Mouse (Mus musculus): Measurements from ENCODE around the gene Acvr1.

Gene Acvr1

DNA sequence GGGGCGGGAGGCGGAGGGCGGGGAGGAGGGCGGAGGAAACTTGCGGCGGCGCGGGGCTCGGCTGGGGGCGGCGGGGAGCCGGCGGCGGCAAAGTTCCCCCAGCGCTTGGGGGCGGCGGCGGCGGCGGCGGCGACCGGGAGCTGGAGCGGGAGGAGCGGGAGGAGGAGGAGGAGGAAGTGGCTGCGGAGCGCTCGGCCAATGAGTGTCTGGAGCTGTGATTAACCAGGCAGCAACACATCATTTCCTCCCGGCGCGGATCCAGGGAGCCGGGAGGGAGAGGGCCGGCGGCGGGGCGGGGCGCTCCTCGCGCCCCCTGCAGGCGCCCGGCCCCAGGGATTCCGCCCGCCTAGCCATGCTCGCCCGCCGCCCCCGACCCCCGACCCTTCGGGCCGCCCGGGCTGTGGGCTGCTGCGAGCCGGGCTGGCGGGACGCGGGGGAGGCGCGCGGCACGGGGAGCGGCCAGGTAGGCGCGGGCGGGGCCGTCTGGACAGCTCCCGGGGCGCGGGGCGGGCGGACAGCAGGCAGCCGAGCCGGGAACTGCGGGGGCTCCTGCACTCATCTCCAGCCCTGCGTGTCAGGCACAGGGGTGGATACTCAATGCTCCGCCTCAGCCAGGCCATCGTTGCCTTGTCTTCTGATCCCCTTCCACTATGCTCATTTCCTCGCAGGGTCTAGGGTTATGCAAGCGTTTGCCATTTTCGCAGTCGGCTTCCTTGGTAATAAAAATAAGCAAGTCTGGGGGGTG is at the start of gene Acvr1, which contains the start of gene Upp2:
Gene Acvr1 (minus strand): TSS at position 92 of the 745 bp plus-strand sequence.
Gene Upp2 (plus strand): TSS at position 233 of the 745 bp plus-strand sequence.
- peak; percentile 40 for DNase-seq (ENCODE audit: low read depth)

DNA sequence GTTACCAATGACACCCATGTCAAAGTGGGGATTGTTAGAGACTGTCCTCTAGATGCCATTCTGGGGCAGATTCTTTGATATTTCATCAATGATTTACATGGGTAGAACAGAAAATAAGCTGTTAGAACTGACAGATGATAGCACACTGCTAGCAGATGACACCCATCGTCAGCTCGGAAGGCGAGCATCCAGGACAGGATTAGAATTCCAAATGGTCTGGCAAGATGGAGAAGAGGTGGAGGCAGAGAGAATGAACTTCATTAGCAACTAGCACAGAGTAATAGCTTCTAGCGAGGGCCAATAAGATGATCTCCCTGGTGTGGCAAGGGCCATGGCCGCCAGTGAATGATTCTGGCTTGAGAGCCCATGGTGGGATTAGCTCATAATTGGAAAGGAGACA is 48.8 kb upstream of the Acvr1 start:
- no peak for DNase-seq (ENCODE audit: low read depth)

DNA sequence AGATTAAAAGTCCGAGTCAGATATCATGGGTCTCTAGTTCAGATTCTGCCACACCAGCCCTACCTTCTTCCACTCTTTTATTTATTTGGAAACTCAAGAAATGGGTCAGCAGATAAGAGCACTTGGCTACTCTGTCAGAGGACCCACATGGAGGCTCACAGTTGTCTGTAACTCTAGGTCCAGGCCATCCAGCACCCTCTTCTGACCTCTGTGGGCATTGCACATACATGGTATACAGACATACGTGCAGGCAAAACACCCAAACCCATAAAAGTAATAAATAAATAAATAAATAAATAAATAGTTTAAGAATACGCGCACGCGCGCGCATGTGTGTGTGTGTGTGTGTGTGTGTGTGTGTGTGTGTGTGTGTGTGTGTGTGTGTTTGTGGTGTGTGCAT is 47.9 kb upstream of the Acvr1 start:
- DNase-seq (ENCODE audit: low read depth): no peak

DNA sequence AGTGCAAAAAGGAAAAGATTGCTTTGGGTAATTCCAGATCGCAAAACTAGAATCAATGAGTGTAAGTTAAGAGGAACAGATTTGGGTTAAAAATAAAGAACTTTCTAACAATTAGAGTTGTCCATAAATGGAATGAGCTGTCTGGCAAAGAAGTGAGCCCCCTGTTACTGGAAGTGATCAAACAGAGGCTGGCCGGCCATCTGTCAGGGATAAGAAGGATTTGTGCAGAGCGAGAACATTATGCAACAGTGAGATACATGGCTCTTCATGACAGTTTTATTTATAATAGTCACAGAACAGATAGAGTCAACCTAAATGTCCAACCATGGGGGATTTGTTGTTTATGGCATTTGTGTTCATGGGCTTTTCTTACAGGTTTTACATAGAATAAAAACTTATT is 46.8 kb upstream of the Acvr1 start:
- DNase-seq (ENCODE audit: low read depth): no peak

DNA sequence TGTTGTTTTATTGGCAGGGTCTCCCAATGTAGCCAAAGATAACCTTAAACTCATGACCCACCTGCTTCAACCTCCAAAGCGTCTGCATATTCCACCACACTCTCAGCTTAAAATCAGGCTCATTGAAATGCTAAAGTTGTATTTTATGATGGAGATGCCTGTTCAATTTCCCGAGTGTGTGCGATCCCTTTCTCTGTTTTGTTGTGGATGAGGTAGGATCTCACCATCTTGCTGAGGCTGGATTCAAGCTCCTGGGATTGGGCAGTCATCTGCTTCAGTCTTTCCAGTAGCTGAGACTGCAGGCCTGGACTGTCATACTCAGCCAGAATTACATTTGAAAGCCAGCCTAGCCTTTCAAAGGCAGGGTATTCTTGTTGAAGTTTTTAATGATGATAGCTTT is 37.8 kb upstream of the Acvr1 start:
- no peak for DNase-seq (ENCODE audit: low read depth)

DNA sequence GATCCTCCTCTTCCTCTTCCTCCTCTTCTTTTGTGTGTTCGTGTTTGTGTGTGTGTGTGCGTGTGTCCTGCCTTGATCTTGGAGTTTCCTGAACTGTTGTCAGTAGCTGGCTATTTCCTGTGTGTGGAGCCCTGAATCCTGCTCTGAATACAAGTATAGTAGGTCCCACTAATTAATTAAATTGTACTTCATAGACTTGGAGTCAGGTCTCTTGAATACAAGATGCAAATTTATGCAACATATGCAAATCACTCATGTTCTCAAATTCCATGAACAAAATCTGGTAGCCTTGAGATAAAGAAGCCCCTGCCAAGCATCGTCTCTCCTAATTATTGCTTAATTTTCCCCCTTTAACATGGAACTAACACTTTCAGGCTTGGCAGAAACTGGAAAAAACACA is 36.4 kb upstream of the Acvr1 start:
- no peak for DNase-seq (ENCODE audit: low read depth)

DNA sequence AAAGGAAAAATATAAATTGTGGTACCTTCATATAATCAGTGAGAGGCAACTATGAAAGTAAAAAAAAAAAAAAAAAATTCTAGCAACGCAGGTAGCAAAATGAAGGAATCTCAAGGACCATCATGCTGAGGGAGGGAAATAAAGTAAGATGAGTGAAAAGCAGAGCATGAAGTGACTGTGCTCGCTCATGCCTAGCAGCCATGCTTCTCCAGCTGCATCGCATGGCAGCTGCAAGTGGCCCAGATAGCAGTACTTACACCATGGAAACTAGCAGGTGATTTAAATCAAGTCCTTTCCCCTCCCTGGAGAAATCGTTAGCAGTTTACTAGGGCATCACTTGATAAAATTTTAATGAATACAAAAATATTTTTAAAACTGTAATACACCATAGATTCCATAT is 34.4 kb upstream of the Acvr1 start:
- DNase-seq (ENCODE audit: low read depth): no peak

DNA sequence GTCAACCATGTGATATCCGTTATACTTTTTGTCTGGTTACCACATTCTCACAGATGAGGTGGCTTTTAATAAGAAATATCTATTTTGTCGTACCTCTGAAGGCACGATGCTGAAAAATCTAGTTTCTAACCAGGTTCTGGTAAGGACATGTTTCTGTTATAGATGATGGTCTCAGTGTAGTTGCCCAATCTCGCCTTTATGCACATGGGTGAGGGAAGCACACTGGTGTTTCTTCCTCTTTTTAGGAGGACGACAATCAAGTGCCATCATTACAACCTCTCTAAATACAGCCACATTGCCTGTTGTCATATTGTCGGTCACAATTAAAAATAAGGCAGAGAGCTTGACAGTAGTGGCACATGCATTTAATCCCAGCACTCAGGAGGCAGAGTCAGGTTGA is 32.7 kb upstream of the Acvr1 start:
- no peak for DNase-seq (ENCODE audit: low read depth)

DNA sequence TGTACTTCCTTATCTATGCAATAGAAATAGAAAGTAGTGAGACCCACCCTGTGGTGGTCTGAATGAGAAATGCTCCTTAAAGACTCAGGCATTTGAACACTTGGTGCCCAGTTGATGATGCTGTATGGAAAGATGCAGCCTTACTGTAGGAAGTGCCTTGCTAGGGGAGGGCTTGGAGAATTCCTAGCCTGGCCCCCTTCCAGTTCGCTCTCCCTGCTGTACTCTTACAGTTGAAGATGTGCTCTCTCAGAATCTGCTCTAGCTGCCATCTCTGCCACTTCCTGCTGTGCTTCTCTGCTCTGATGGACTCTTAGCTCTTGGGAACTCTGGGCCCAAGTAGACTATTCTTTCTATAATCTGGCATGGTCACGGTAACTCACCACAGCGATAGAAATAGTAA is 30.6 kb upstream of the Acvr1 start:
- no peak for DNase-seq (ENCODE audit: low read depth)

DNA sequence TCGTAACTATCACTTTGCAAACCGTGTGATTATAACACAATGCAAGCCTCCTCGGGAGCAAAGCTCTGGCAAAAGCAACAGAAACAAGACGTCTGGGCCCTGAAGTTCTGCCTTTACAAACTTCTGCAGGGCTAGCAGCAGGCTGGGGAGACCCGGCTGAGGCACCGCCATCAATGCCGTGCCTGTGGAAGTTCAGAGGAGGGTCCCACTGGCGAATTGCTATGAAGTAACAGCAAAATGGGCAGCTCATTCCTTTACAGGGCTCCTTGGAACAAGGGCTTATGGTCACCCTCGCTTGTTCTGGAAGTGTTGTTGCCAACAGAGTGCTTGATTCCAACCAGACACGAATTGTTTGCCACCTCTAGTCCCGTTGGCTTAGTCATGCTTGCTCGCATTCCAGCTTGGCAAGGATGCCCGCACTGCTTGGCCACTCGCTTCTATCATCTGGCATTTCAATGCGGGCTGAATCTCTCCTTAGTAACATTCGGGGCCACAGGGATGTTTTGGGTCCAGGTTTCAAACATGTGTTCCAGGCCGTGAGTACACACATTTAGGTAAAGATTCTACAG is 29.9 kb upstream of the Acvr1 start:
- no peak for DNase-seq (ENCODE audit: low read depth)

DNA sequence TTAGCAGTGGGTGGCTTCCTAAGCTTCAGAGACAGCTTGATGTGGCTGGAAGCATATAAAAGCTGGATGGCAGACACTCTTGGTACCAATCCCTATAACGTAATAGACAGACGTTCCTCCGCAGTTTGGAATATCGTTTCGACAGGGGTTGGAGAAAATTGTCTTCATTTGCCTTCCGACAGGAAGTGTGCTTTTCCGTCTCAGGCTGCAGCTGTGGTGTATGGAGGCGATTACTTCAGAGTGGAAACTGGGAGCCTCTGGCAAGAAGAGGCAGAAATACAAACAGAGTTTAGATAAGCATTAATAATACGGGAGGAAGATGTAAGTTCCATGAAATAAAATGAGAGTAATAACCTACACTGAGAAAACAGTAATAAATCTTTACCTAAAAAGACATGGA is 28.4 kb upstream of the Acvr1 start:
- DNase-seq (ENCODE audit: low read depth): no peak

DNA sequence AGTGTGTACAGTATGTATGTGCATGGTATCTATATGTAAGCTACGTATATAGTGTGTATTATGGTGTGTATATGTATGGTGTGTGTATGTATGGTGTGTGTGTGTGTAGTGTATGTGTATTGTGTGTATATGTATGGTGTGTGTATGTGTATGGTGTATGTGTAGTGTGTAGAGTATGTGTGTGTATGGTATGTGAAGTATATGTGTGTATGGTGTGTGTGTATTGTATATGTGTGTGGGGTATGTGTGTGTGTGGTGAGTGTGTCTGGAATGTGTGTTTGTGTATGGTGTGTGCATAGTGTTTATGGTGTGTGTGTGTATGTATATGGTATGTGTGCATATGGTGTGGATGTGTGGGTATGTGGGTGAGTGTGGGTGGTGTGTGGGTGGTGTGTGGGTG is 23.1 kb upstream of the Acvr1 start:
- no peak for DNase-seq (ENCODE audit: low read depth)

DNA sequence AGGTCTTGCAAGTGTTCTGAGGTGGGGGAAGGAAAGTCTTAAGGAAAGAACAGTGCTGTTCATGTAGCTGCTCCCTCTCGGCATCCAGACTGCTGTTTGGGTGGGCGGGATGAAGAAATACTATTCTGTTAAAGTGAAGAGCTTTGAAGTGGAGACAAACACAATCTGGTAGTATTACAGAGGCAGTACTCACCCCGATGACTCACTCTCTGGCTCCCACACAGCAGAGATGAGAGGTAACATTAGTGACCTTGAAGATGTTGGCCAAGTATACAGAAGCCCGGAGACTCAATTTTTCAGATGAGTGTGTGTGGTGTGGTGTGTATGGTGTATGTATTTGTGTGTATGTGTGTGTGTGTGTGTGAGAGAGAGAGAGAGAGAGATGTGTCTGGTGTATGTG is 22.7 kb upstream of the Acvr1 start:
- no peak for DNase-seq (ENCODE audit: low read depth)

DNA sequence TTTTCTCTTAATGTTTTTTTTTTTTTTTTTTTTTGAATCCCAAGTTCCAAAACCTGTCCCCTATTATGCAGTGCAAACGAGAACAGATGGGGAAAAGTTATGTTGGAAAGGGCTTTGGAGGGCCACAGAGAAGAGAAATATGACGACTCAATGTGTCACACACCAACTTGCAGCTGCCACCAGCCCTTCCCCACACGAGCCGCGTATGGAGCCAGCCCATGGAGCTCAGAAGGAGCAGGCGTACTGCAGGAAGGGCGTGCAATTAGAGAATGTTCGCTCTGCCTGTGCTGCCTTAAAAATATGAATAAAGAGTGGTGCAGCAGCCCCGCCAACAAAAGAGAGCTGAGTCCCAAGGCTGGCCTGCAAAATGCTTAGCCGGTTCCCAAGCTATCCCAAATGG is 19.4 kb upstream of the Acvr1 start:
- no peak for DNase-seq (ENCODE audit: low read depth)

DNA sequence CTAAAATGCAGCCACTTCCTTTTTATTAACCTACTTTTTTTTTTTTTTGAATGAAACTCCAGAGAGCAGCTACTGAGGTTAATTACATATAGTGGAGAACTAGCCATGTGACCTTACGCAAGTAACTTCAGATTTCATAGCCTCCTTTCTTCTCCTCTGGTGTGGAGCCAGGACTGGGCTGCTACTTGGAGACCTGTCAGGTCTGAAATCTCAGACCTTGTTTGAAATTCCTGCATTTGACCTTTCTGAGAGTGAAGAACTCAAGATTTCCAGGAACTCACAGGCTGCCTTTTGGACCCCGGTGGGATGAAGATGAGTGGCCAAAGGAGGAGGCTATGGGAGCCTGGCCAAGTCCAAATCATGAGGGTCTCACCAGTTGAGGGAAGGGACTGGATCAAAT is 7.2 kb upstream of the Acvr1 start:
- no peak for DNase-seq (ENCODE audit: low read depth)

DNA sequence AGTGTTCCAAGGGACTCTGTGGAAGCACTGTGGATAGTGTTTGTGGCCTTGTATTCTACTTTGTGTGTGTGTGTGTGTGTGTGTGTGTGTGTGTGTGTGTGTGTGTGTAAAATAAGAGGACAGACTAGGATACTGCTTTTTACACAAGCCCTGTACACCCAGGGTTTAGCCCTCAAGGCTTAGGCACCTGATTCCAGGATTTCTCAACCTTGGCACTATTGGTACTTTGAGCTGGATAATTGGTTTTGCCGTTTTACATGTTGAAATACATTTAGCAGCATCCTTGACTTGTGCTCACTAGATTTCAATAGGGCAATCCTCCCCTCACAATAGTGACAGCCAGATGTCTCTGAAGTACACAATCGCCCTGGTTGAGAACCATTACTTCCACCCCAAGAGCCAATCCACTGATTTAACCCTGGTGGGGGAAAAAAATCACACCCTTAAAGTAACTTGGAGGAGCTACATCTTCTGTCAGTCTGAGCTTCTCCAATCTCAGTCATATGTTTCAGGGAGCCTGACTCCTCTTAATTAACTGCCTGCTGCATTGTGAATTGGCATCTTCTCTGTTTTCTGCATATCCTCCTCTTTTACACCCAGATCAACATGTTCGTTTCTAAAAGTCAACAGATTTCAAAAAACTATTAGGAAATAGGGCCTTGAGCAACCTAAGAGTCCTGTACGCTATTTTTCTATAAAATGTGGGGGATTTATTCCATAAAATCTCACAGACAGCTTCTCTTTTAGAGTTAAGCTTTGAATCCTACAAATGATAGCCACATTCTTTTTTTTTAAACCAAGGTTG is 2.1 kb upstream of the Acvr1 start:
- no peak for DNase-seq (ENCODE audit: low read depth)

DNA sequence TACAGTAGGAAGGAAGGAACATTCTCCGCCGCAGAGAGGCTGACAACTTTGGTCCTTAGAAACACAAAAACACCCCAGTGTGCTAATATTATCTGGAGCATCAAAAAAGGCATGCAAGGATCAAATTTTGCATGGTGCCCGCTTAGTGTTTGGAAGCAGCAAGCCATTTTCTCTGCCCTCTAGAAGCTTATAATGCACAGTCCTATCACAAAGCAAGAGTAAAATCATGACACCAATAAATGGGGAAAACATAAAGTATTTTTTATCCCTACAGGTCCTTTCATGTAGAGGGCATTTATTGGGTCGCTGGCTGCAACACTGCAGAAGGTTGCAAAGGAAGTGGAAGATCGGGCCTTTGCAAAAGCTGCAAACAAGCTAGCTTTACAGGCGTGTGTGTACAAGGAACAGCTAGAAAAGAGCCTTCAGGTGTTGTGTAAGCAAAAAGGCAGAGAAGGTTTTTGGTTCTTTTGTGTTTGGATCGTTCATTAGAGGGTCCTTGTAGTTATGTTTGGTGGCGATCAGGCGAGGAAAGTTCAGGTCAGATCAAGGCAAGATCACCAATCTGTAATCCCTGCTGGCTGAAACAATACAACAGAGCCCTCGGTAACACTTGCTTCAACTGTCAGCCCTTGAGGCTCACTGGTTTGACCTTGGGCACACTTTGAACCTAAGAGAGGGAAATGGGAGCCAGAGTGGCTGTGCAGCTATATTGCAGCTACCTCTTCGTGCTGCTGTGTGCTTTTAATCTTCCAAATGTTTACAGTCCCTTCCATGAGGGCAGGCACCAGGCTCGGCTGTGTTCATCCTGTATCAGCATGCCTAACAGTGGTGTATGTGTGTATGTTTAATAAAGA is 1.1 kb upstream of the Acvr1 start:
- peak; percentile 4 for DNase-seq (ENCODE audit: low read depth)

DNA sequence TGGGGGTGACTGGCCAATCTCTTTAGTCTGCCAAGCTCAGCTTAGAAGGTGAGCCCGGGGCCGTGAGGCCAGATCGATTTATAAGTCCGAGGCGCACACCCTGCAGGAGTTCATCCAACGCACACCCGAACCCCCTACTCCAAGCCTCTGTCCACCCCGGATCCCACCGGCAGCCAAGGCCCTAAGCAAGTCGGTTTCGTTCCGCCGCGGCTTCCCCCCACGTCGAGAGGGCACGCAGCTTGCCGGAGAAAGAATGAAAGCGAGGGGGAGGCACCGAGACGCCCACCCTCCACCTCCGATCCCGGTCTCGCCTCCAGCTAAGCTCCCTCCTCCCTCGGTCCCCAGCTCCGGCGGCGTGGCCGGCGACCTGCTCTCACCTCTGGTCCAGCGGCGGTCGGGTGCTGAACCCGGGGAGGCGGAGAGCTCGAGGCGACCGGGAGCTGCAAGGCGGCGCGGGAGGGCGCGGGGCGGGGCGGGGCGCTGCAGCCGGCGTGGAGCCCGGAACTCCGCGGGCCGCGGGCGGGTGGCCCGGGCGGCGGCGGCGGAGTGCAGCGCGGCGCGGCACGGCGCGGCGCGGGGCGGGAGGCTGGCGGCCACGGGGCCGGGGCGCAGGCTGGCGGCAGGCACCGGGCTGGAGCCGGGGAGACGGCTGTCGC is 419 bp downstream of the Acvr1 start:
- DNase-seq (ENCODE audit: low read depth): peak; percentile 26

DNA sequence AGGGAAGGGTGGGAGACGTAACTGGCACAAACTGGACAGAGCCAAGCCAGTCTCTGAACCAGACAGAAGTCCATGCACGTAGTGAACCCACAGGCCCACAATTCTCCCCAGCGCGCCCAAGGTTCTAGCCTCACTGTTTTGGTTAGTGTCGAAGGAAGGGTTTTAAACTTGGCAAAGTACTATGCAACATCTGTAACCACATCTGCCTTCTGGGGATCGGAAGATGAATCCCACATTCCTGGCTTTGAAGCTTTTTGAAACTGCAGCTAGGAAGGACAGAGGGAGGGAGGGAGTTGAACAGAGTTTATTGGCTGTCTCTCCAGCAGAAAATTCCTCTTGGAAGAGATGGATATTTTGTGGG is 928 bp downstream of the Acvr1 start:
- DNase-seq (ENCODE audit: low read depth): no peak

DNA sequence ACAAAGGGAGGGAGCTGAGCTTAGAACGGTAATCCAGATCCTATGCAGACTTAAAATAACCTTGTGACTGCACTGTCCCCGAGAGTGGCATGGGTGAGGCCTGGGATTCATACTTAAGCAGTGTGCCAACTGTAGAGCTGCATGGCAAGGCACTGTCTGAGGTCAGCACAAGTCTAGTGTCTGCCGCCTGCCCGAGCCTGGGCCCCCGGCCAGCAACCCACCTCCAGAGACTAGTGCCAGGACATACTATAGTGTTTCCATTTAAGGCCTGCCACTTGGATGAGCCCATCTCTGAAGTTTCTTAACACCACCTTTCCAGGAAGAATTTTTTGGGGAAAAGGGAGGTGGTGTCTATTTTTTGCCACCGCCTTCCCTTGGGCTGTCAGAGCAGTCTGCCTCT is 1.7 kb downstream of the Acvr1 start:
- no peak for DNase-seq (ENCODE audit: low read depth)

DNA sequence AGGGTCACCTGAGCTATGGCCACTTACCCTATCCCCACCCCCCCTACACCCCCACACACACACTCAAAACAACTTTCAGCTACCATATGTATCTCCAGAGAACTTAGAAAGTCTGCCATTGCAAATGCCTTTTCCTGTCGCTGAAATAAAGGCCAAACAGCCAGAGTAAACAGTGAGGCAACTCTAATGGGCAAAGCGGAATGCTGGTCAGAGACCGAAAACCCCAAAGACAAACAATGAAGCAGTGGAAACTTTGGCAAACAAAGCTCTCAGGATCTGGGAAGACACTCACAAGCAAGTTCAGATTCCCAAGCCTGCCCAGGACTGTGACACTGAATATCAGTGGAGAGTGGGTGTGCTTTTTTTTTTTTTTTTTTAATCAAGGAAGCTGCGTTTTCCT is 4.8 kb downstream of the Acvr1 start:
- DNase-seq (ENCODE audit: low read depth): no peak

Data from naive thymus-derived CD4-positive, alpha-beta T cell, adult 2 months (primary cell).